Mouse (Mus musculus) forebrain, embryonic 11.5 days (tissue): ENCODE data around the gene Dact1. TPM values are rescaled to one million over a fixed set of nuclear protein-coding genes. Genes with fewer than 3 reads are reported as not detected.
A peak's percentile ranks its signal among the peaks of the same experiment; 100 is the strongest.

Source experiments
- ATAC-seq: fragments of 200-750 bp; cut with Nextera tagmentation; replicated peaks from 2 replicates; pipeline ENCODE4 v1.8.0; 2017; ENCODE audit warnings: moderate TSS enrichment; ENCODE audit not compliant: low FRiP score
- DNase-seq: peaks from one replicate; pipeline ENCODE4 v3.0.0-alpha.2; 2017; ENCODE audit warnings: low spot score
- H3K27ac ChIP-seq: fragments of 300-500 bp; sonication (generic); 2 replicates; pipeline ENCODE4 v1.5.1; 2014; ENCODE audit warnings: low read depth, low read length
- H3K27me3 ChIP-seq: fragments of 300-500 bp; sonication (generic); 2 replicates; pipeline ENCODE4 v1.6.1; 2014; ENCODE audit warnings: mild to moderate bottlenecking, low read length, mixed read lengths; ENCODE audit not compliant: control insufficient read depth, insufficient read depth
- H3K36me3 ChIP-seq: fragments of 300-500 bp; sonication (generic); 2 replicates; pipeline ENCODE4 v1.6.1; 2014; ENCODE audit warnings: mild to moderate bottlenecking, low read length, moderate library complexity, mixed read lengths; ENCODE audit not compliant: control insufficient read depth, insufficient read depth
- H3K4me1 ChIP-seq: fragments of 300-500 bp; sonication (generic); replicated peaks from 2 replicates; pipeline ENCODE4 v1.6.1; 2014; ENCODE audit warnings: low read length, mixed read lengths; ENCODE audit not compliant: control insufficient read depth, insufficient read depth
- H3K4me2 ChIP-seq: fragments of 300-500 bp; sonication (generic); 2 replicates; pipeline ENCODE4 v1.6.1; 2014; ENCODE audit warnings: low read depth, mild to moderate bottlenecking, low read length, moderate library complexity, mixed read lengths; ENCODE audit not compliant: severe bottlenecking
- H3K4me3 ChIP-seq: fragments of 300-500 bp; sonication (generic); 2 replicates; pipeline ENCODE4 v1.5.1; 2014; ENCODE audit warnings: low read depth, low read length
- H3K9ac ChIP-seq: fragments of 300-500 bp; sonication (generic); 2 replicates; pipeline ENCODE4 v1.6.1; 2014; ENCODE audit warnings: low read length
- H3K9me3 ChIP-seq: fragments of 300-500 bp; sonication (generic); 2 replicates; pipeline ENCODE4 v1.6.1; 2016; ENCODE audit warnings: low read length, mixed read lengths; ENCODE audit not compliant: control insufficient read depth
- WGBS: fragments of 180-500 bp; shearing (Covaris S2); extraction: QIAGEN DNeasy Blood & Tissue Kit; methylation state at CpG from one replicate; pipeline ENCODE4 v1.1.7; 2014; 5-methylcytosine and 5-hydroxymethylcytosine counted together
- polyA plus RNA-seq: library from polyadenylated mRNA; unstranded; fragments of >200 nt; fragmentation: Nextera tagmentation; extraction: Ambion mirVana; gene quantifications from 2 replicates; pipeline ENCODE4 v1.2.1, GENCODE M21; 2014

The Dact1 gene
- polyA plus RNA-seq, result 11.0 and 13.1 TPM in 2 replicates

GRCm38 (mm10) chr12:71309581-71310067, at the start of gene Dact1:
Gene Dact1, plus strand, starts transcription at chr12:71309884.
- Histone ChIP-seq H3K9me3 (no peaks in the 10 kb centered on the region), H3K36me3 (no peaks in the 10 kb centered on the region), H3K27ac (0 out of 2 replicates have a peak within 1 kb of the TSS, but pooled peaks have one; percentile 46), H3K4me3 (peak within 1 kb of the TSS; percentile 74), H3K4me1 (peaks cover 4% of the 10 kb centered on the region; the same call in 1 of the 2 replicates), H3K27me3 (no peaks in the 10 kb centered on the region), H3K4me2 (peak within 1 kb of the TSS; percentile 90), H3K9ac (peak within 1 kb of the TSS; percentile 75)
- 1% methylated on average over 49 of the region's 76 CpGs for WGBS
- peak; percentile 91 for ATAC-seq
- DNase-seq, result peak; percentile 91

GRCm38 (mm10) chr12:71264211-71264610, 45.5 kb upstream of the Dact1 start:
- Histone ChIP-seq H3K27me3 (no peaks in the 10 kb centered on the region), H3K4me2 (no peak overlapping the region), H3K36me3 (no peaks in the 10 kb centered on the region), H3K27ac (no peak overlapping the region), H3K9ac (no peak overlapping the region), H3K9me3 (no peaks in the 10 kb centered on the region), H3K4me1 (no peaks in the 10 kb centered on the region), H3K4me3 (no peak overlapping the region)
- ATAC-seq (no peak), DNase-seq (no peak)
- 84% methylated on average over 4 of the region's 4 CpGs for WGBS

GRCm38 (mm10) chr12:71269367-71269766, 40.3 kb upstream of the Dact1 start:
- Histone ChIP-seq H3K27me3 (no peaks in the 10 kb centered on the region), H3K9ac (no peak overlapping the region), H3K4me1 (no peaks in the 10 kb centered on the region), H3K4me3 (no peak overlapping the region), H3K36me3 (no peaks in the 10 kb centered on the region), H3K4me2 (no peak overlapping the region), H3K27ac (no peak overlapping the region), H3K9me3 (no peaks in the 10 kb centered on the region)
- WGBS, result 92% methylated on average over 7 of the region's 7 CpGs
- DNase-seq (no peak), ATAC-seq (no peak)

GRCm38 (mm10) chr12:71271131-71271530, 38.6 kb upstream of the Dact1 start:
- H3K4me2 ChIP-seq, result no peak overlapping the region
- H3K4me1 ChIP-seq, result no peaks in the 10 kb centered on the region
- H3K9me3 ChIP-seq, result no peaks in the 10 kb centered on the region
- no peaks in the 10 kb centered on the region for H3K36me3 ChIP-seq
- H3K27ac ChIP-seq, result no peak overlapping the region
- no peak overlapping the region for H3K9ac ChIP-seq
- DNase-seq (no peak), ATAC-seq (no peak)
- H3K27me3 ChIP-seq, result no peaks in the 10 kb centered on the region
- 75% methylated on average over 5 of the region's 5 CpGs for WGBS
- no peak overlapping the region for H3K4me3 ChIP-seq

GRCm38 (mm10) chr12:71274519-71275237, 35.0 kb upstream of the Dact1 start:
- no peak overlapping the region for H3K4me2 ChIP-seq
- whole genome bisulfite sequencing, result 92% methylated on average over 5 of the region's 5 CpGs
- DNase-seq, result no peak

GRCm38 (mm10) chr12:71275906-71276595, 33.6 kb upstream of the Dact1 start:
- WGBS, result 90% methylated on average over 8 of the region's 8 CpGs
- H3K36me3 ChIP-seq, result no peaks in the 10 kb centered on the region
- no peak overlapping the region for H3K9ac ChIP-seq
- H3K4me2 ChIP-seq, result no peak overlapping the region
- no peaks in the 10 kb centered on the region for H3K27me3 ChIP-seq
- no peak for DNase-seq
- H3K27ac ChIP-seq, result no peak overlapping the region
- ATAC-seq, result no peak
- H3K4me3 ChIP-seq, result no peak overlapping the region
- H3K9me3 ChIP-seq, result no peaks in the 10 kb centered on the region
- H3K4me1 ChIP-seq, result no peaks in the 10 kb centered on the region

More at GRCm38 (mm10) chr12:71274519-71275237, 35.0 kb upstream of the Dact1 start:
- Histone ChIP-seq H3K36me3 (no peaks in the 10 kb centered on the region), H3K9ac (no peak overlapping the region), H3K27me3 (no peaks in the 10 kb centered on the region), H3K4me1 (no peaks in the 10 kb centered on the region), H3K4me3 (no peak overlapping the region), H3K27ac (no peak overlapping the region), H3K9me3 (no peaks in the 10 kb centered on the region)
- ATAC-seq, result no peak

GRCm38 (mm10) chr12:71279521-71280262, 30.0 kb upstream of the Dact1 start:
- Histone ChIP-seq H3K4me3 (no peak overlapping the region), H3K9ac (no peak overlapping the region), H3K9me3 (no peaks in the 10 kb centered on the region; the same call in 1 of the 2 replicates), H3K27ac (no peak overlapping the region), H3K4me2 (no peak overlapping the region), H3K27me3 (no peaks in the 10 kb centered on the region), H3K36me3 (no peaks in the 10 kb centered on the region), H3K4me1 (no peaks in the 10 kb centered on the region)
- 56% methylated on average over 12 of the region's 12 CpGs for WGBS
- no peak for ATAC-seq
- no peak for DNase-seq

GRCm38 (mm10) chr12:71281201-71281768, 28.4 kb upstream of the Dact1 start:
- no peaks in the 10 kb centered on the region for H3K36me3 ChIP-seq
- ATAC-seq, result no peak
- 88% methylated on average over 12 of the region's 12 CpGs for WGBS

More at GRCm38 (mm10) chr12:71281201-71281768, 28.4 kb upstream of the Dact1 start:
- no peaks in the 10 kb centered on the region for H3K27me3 ChIP-seq
- no peak overlapping the region for H3K9ac ChIP-seq
- H3K4me3 ChIP-seq, result no peak overlapping the region
- no peaks in the 10 kb centered on the region for H3K4me1 ChIP-seq
- no peaks in the 10 kb centered on the region; the same call in 1 of the 2 replicates for H3K9me3 ChIP-seq
- H3K27ac ChIP-seq, result no peak overlapping the region
- H3K4me2 ChIP-seq, result no peak overlapping the region
- DNase-seq, result no peak
